Mouse (Mus musculus) common myeloid progenitor, adult 5-6 weeks (primary cell): ENCODE measurements around the gene Trim9. TPM values are rescaled to one million over a fixed set of nuclear protein-coding genes. Genes with fewer than 3 reads are reported as not detected.

Source experiments
- ATAC-seq: replicated peaks from 2 replicates; pipeline ENCODE4 v1.8.0; 2016; ENCODE audit warnings: low read depth, mild to moderate bottlenecking, moderate TSS enrichment, inconsistent platforms; ENCODE audit not compliant: poor library complexity, severe bottlenecking
- total RNA-seq: library from RNA; stranded (forward); fragments of 200-1000, 187-1606 nt; gene quantifications from 2 replicates; pipeline ENCODE4 v1.2.3, GENCODE M21; 2017

The Trim9 gene
- total RNA-seq, 1 experiment from 2014 or later = 0.18 TPM

- ATAC-seq = peak; percentile 70
Measured at GRCm38 (mm10) chr12:70266494-70266931, 80.9 kb downstream of the Trim9 start.

GRCm38 (mm10) chr12:70263721-70264120, 83.7 kb downstream of the Trim9 start:
- ATAC-seq = no peak

- ATAC-seq = no peak
Measured at GRCm38 (mm10) chr12:70262271-70262953, 85.0 kb downstream of the Trim9 start.

GRCm38 (mm10) chr12:70251210-70251884, 96.1 kb downstream of the Trim9 start:
- ATAC-seq = peak; percentile 98

- ATAC-seq = no peak
Measured at GRCm38 (mm10) chr12:70249616-70250157, 97.7 kb downstream of the Trim9 start.

GRCm38 (mm10) chr12:70247683-70248474, 99.5 kb downstream of the Trim9 start:
- no peak for ATAC-seq

GRCm38 (mm10) chr12:70242550-70242949, 104.9 kb downstream of the Trim9 start:
- no peak for ATAC-seq

- no peak for ATAC-seq
Measured at GRCm38 (mm10) chr12:70239741-70240140, 107.7 kb downstream of the Trim9 start.

GRCm38 (mm10) chr12:70238604-70239003, 108.8 kb downstream of the Trim9 start:
- ATAC-seq = no peak

- peak; percentile 64 for ATAC-seq
Measured at GRCm38 (mm10) chr12:70234938-70235484, 112.4 kb downstream of the Trim9 start.

GRCm38 (mm10) chr12:70234411-70234810, 113.0 kb downstream of the Trim9 start:
- ATAC-seq = peak; percentile 76

GRCm38 (mm10) chr12:70233637-70234315, 113.6 kb downstream of the Trim9 start:
- ATAC-seq = no peak

- ATAC-seq = peak; percentile 44
Measured at GRCm38 (mm10) chr12:70232020-70232544, 115.3 kb downstream of the Trim9 start.

GRCm38 (mm10) chr12:70231294-70231693, 116.1 kb downstream of the Trim9 start, which contains the start of gene Pygl:
Gene Pygl (minus strand): TSS chr12:70231488.
- ATAC-seq = no peak

- ATAC-seq = no peak
Measured at GRCm38 (mm10) chr12:70228155-70228554, 119.3 kb downstream of the Trim9 start.

- ATAC-seq = peak; percentile 79
Measured at GRCm38 (mm10) chr12:70227121-70227932, 120.1 kb downstream of the Trim9 start.

GRCm38 (mm10) chr12:70226655-70227054, 120.8 kb downstream of the Trim9 start:
- ATAC-seq = 0 out of 2 replicates have a peak, but pooled peaks have one; percentile 8

- ATAC-seq = no peak
Measured at GRCm38 (mm10) chr12:70223331-70223730, 124.1 kb downstream of the Trim9 start.
